Mouse (Mus musculus) cerebellum, adult (tissue): Measurements from ENCODE around the gene Txnrd2.

Experiments used
- ATAC-seq: cut with Nextera tagmentation; 2 replicates; pipeline ENCODE4 v1.9.2; 2017; ENCODE audit warnings: mild to moderate bottlenecking, moderate library complexity, mixed read lengths; ENCODE audit not compliant: insufficient number of reproducible peaks, low FRiP score, low TSS enrichment

Txnrd2 gene

GRCm38 (mm10) chr16:18413032-18413816, 13.0 kb upstream of the Txnrd2 start:
- no peak for ATAC-seq

GRCm38 (mm10) chr16:18416094-18416761, 10.0 kb upstream of the Txnrd2 start:
- ATAC-seq, result no peak

- no peak for ATAC-seq
These were observed 9.3 kb upstream of the Txnrd2 start for GRCm38 (mm10) chr16:18416837-18417236.

- ATAC-seq, result no peak
These were observed 8.7 kb upstream of the Txnrd2 start for GRCm38 (mm10) chr16:18417491-18417890.

- ATAC-seq, result no peak
These were observed 7.2 kb upstream of the Txnrd2 start for GRCm38 (mm10) chr16:18418756-18419602.

GRCm38 (mm10) chr16:18419603-18420026, 6.6 kb upstream of the Txnrd2 start:
- no peak for ATAC-seq

GRCm38 (mm10) chr16:18420571-18420970, 5.6 kb upstream of the Txnrd2 start:
- no peak for ATAC-seq

- no peak for ATAC-seq
These were observed 2.8 kb upstream of the Txnrd2 start for GRCm38 (mm10) chr16:18423203-18423914.

GRCm38 (mm10) chr16:18423915-18424265, 2.3 kb upstream of the Txnrd2 start:
- ATAC-seq, result no peak

GRCm38 (mm10) chr16:18424364-18425045, 1.7 kb upstream of the Txnrd2 start:
- ATAC-seq, result no peak

- no peak; the same call in 1 of the 2 replicates for ATAC-seq
These were observed 539 bp upstream of the Txnrd2 start for GRCm38 (mm10) chr16:18425475-18426214.

GRCm38 (mm10) chr16:18426802-18427280, 657 bp downstream of the Txnrd2 start, which contains the start of gene Comt:
Gene Comt (minus strand): TSS chr16:18426852.
- no peak for ATAC-seq

GRCm38 (mm10) chr16:18428011-18428515, 1.9 kb downstream of the Txnrd2 start:
- ATAC-seq, result no peak

- no peak for ATAC-seq
These were observed 2.4 kb downstream of the Txnrd2 start for GRCm38 (mm10) chr16:18428516-18429042.

GRCm38 (mm10) chr16:18429641-18430040, 3.5 kb downstream of the Txnrd2 start:
- no peak for ATAC-seq

- ATAC-seq, result no peak
These were observed 4.5 kb downstream of the Txnrd2 start for GRCm38 (mm10) chr16:18430641-18431212.

GRCm38 (mm10) chr16:18433341-18433920, 7.2 kb downstream of the Txnrd2 start:
- ATAC-seq, result no peak

- ATAC-seq, result no peak
These were observed 9.9 kb downstream of the Txnrd2 start for GRCm38 (mm10) chr16:18436128-18436527.
